Mouse (Mus musculus): ENCODE measurements around the gene 9330182O14Rik. TPM values are rescaled to one million over a fixed set of nuclear protein-coding genes. Genes with fewer than 3 reads are reported as not detected.

9330182O14Rik gene
- not detected for polyA plus RNA-seq (2017; shearing (Covaris generic))

DNA sequence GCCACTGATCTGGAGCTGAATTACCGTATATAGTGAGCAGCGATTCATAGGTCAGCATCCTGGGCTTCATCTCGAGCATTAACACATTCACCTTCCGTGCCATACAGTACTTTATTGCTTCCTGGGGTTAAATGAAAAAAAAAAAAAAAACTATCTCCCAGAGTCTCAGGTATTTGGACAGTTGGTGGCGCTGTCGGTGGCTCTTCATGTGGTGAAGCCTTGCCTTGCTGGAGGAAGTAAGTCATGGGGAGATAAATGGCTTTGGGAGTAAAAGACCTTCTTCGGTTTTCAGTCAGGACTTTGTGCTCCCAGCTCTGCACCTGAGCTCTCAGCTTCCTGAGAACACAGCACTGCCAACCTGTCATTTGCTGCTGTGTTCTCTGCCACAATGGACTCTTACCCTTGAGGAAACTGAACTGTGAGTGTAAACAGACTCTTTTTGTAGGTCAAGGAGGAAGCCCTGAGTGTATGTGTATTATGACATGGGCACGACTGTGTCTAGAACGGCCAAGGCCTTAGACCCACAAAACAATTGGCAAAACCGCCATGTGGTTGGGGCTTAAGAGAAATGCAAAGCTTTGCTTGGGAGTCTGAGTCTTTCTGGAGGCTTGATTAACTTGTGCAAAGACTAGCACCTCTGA, at the start of gene 9330182O14Rik:
Gene 9330182O14Rik, plus strand, starts transcription at position 214 of the 641 bp plus-strand sequence.

All from effector memory CD4-positive, alpha-beta T cell, adult 5 months (primary cell).